Mouse (Mus musculus) kidney, adult 18-20 months (tissue): ENCODE measurements around the gene Hspg2.
"Not testable (repeated sequence)": the region's sequence is repeated elsewhere in the genome, so short reads cannot be mapped to it uniquely, and the experiment has no call there.

ENCODE experiments used
- DNase-seq: peaks from one replicate; pipeline ENCODE4 v3.0.0; 2021

The Hspg2 gene

DNA sequence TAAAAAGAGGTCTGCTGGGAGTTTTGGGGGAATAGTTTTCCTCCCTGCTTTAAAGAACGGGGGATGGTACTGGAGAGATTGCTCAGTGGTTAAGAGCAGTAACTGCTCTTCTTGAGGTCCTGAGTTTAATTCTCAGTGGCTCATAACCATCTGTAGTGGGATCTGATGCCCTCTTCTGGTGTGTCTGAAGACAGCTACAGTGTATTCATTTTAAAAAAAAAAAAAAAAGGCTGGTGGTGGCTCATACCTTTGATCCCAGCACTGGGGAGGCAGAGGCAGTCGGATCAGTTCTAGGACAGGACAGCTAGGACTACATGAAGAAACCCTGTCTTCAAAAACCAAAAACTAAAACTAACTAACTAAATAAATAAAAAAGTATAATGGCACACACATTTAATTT lies 111.7 kb downstream of the Hspg2 start:
- no peak for DNase-seq

DNA sequence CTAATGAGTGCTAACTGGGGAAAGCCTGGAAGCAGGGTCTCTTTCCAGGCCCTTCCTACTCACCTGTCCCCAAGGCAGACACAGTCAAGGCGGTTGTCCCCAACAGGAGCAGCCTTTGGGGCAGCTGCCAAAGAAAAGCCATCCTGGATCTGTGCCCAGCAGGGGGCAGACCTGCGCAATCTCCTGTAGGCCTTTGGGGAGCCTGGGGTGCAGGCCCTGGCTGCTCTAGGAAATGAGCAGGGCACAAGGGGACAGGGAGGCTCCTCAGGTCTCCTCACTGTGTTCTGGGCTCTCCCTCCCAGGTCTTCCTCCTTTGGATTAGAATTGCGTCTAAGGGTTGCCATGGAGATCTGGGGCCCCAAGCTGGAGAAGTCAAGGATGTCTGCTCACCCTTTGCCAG lies 113.2 kb downstream of the Hspg2 start:
- DNase-seq = peak; percentile 31

GRCm38 (mm10) chr4:137589095-137589494 lies 120.5 kb downstream of the Hspg2 start:
- DNase-seq = not testable (repeated sequence)

DNA sequence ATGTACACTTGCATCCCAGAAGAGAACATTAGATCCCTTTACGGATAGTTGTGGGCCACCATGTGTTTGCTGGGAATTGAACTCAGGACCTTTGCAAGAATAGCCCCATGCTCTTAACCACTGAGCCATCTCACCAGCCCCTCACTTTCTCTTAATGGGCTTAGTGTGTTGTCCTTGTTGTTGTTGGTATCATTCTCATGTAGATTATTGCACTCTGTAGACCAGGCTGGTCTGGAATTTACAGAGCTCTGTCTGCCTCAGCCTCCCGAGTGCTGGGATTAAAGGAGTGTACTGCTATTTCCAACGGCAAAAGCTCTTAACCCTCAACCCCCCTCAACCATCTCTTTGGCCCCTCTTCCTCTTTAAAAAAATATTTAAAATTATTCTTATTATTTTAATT lies 121.0 kb downstream of the Hspg2 start:
- DNase-seq = no peak

GRCm38 (mm10) chr4:137590961-137591360 lies 122.4 kb downstream of the Hspg2 start:
- no peak for DNase-seq

DNA sequence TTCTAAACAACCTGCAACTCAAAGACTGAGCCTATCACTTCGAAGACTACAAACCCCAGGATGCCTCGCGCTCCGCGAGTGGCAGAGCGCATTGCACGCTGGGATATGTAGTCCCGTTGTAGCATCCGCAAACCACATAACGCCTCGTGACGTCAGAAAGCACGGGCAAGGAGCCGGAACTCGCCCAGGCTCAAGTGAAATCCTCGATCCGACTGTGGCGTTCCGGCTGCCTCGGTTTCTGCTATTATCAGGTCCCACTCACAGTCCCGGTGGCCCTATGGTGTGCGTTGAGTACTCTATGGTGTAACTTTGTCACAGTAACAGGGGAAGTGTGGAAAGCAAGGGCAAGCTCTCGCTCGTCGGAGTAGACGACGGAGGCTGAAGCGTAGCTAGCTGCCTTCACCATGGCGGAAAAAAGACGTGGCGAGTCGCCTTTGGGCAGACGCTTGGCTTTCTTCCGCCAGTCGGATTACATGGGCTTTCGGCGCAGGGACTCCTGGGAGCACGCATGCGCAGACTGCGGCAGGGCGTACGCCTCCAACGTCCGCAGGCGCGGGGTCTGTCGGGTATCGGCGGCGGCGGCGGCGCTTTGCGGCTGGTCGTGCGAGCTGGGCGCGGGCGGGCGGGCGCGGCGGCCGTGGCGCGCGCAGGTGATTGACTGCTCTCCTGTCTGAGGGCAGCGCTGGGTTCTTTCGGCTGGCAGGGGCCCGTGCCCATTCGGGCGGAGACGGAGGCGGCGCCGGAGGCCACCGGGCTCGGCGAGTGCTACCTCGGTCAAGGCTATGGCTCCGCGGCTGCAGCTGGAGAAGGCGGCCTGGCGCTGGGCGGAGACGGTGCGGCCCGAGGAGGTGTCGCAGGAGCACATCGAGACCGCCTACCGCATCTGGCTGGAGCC lies 125.3 kb downstream of the Hspg2 start, which contains the start of gene Usp48:
Usp48 (plus strand) TSS at position 155 of the 895 bp plus-strand sequence.
- DNase-seq = peak; percentile 98

- DNase-seq = no peak
These were observed 126.1 kb downstream of the Hspg2 start for GRCm38 (mm10) chr4:137594496-137595270.

DNA sequence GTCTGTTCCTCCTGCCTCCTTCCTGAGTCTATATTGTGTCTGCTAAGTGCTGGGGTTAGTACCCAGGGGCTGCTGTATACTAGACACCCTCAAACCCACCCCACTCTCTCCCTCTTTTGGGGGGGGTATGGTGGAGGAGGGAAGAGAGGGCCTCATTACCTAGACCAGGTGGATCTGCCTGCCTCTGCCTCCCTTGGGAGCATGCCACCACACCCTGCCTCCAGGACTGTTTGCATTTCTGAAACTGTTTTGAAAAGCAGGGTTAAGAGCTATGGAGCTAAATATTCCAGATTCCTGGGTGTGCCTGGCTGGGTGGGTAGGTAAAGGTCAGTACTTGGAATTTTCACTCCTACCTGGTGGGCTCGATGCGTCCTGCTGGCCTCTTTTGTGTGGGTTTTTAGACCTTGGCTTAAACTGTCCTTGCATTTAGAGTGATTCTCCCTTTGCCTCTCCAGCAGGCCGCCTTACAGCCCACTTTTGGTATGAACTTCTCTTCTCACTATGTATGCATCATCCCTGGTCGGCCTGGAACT lies 128.6 kb downstream of the Hspg2 start:
- no peak for DNase-seq

DNA sequence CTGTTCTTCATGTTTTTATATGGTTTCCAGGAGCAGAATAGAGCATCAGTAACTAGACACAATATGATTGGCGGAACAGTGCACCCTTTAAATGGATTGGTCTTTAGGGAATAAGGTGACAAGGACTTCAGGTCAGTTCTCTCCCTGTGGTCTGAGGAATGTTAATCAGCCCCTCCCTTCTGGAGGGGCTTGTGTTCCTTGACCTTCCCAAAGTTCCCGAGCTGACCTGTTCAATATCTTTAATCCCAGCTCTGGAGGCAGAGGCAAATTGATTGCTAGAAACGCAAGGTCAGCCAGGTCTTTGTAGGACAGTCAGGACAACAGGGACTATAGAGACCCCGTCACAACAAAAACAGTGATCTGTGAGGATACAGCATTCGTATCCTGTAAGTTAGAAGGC lies 130.0 kb downstream of the Hspg2 start:
- DNase-seq = no peak

DNA sequence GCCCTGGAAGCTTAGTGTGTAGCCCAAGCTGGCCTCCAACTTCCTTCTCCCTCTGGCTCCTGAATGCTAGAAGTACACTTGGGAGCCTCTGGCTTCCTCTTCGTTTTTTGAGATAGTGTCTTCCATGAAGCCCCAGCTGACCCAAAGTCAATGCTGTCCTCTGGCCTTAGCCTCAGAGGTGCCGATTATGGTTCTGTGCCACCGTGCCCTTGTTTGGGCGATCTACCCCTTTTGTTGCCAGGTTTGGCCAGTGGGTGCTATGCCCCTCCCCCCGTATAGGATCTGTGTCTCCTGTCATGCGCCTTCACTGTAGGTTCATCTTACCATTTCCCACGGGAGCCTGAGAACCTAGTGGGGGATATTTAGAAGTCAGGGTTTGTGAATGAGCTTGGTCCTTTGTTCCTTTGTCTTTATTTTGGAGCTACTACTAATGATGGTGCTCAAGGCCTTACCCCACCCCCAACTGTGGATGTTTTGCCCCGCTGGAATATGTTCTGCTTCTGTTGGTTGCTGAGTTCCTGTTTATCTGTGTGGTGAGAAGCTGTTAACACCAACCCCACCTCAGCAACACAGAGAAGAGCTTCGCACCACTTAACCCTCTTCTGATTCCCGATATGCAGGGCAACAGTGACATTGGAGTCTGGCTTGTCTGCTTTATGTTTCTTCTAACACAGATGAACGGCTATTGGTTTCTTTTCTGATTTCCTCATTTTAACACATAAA lies 135.0 kb downstream of the Hspg2 start:
- no peak for DNase-seq

DNA sequence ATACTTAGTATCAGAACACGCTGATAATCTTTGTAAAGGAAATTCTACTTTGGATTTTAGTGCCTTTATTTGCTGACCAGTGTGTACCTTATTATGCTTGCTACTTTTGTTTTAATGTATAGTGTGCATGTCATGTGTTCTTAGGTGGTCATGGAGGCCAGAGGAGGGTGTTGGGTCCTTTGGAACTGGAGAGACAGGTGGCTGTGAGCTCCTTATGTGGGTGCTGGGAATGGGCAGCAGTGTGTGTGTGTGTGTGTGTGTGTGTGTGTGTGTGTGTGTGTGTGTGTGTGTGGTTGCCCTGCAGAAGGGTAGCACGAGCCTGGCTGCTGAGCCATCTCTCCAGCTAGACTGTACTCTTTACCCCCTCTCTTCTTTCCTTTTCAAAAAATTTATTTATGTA lies 138.5 kb downstream of the Hspg2 start:
- DNase-seq = no peak

DNA sequence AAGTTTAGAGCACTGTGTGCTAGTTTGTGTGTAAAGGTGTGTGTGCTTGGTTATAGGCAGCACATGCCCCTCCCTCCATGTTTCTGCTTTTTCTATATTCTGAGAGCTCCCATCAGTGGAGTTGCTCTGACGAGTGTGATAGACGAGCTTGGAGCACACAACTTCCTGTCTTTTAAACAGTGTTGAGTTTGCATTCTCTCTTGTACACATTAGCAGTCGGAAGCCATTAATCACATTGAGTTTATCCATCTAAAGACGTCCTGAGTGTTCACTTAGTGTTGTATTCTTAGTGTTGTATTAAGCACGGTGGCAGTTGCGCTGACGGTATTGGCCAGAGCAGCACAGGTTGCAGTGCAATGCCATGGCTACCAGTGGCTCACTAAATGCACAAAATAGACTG lies 140.7 kb downstream of the Hspg2 start:
- DNase-seq = no peak

DNA sequence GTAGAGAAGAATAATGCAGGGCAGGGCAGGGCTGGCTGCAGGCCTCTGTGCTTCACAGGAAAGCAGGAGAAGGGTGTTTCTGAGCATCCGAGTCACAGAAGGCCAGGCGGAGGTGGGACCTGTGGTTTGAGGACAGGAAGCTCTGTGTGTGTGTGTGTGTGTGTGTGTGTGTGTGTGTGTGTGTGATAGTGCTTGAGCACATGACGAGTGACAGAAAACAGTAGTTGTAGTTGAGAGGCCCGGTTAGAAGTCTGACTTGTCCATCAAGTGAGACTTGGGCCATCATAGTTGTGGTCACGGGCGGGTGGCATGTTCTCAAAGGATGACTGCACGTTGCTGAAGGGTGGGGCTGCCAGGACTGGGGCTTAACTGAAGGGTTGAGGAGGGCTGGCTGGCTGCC lies 141.1 kb downstream of the Hspg2 start:
- DNase-seq = no peak

- no peak for DNase-seq
These were observed 141.7 kb downstream of the Hspg2 start for GRCm38 (mm10) chr4:137610256-137610655.
